ENCODE assay signal across 12 mouse cellular contexts in the genomic region with DNA sequence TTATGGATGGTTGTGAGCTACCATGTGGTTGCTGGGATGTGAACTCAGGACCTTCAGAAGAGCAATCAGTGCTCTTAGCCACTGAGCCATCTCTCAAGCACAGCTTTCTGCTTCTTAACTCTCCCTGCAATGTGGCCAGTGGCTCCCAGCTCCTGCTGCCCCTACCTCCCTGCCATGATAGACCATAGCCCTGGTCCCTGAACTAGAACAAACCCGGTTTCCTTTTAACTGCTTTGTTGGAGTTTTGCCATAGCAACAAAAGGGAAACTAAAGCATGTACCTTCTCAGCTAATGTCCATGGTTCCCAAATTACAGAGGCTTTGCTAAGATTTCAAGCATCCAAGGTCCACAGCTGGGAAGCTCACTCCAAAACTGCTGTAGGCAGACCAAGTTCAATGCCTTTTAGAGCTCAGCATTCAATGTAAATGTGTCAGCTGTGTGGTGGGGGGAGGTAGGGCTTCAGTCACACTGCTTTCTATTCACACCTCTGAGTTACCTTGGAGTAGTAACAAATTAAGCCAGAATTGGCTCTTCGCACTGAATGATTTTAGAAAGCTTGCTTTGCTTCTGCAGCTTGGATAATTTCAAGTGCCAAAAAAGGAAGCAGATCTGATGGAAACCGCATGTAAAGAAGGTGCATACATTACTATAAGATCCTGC. TPM values are rescaled to one million over a fixed set of nuclear protein-coding genes. Genes with fewer than 3 reads are reported as not detected.
DNase-seq lines count a peak whose midpoint lies in the region; ATAC-seq and TF ChIP-seq lines count a peak whose summit lies in the region.
"Had no signal": no experiment of that assay in that cellular context is flagged by ENCODE, and none has a peak within 500 bp of the region (broad histone marks: within the 10 kb centered on the region; RNA-seq: fewer than 3 reads in every experiment).

No protein-coding gene starts in this region.

- ATAC-seq in hindbrain, embryonic 14.5 days (ENCODE audit: low FRiP score), result no peak
- ATAC-seq in limb, embryonic 14.5 days (ENCODE audit: low FRiP score, low read depth), result no peak
- ATAC-seq in forebrain, embryonic 16.5 days, result peak; percentile 84
- no peak for ATAC-seq in kidney, postnatal 0 days (replicated peaks; ENCODE audit: low FRiP score, low read depth)
- ATAC-seq: midbrain, embryonic 13.5 days had no signal

- H3K36me3 ChIP-seq in hindbrain, embryonic 14.5 days (replicated peaks; ENCODE audit: control insufficient read depth, insufficient read depth), result no peaks in the 10 kb centered on the region
- H3K36me3 ChIP-seq in hindbrain, embryonic 10.5 days, result no peaks in the 10 kb centered on the region
- H3K36me3 ChIP-seq in limb, embryonic 14.5 days (ENCODE audit: control insufficient read depth, insufficient read depth, low read length), result no peaks in the 10 kb centered on the region
- H3K36me3 ChIP-seq in limb, embryonic 10.5 days, result no peaks in the 10 kb centered on the region
- H3K36me3 ChIP-seq in forebrain, embryonic 16.5 days (ENCODE audit: control insufficient read depth, insufficient read depth), result no peaks in the 10 kb centered on the region
- H3K36me3 ChIP-seq in kidney, postnatal 0 days (ENCODE audit: insufficient read depth, low read length), result no peaks in the 10 kb centered on the region
- H3K36me3 ChIP-seq: hindbrain, embryonic 13.5 days; liver, embryonic 13.5 days; midbrain, embryonic 13.5 days had no signal

- no peak for TF ChIP-seq POLR2A in limb, embryonic 14.5 days (IDR thresholded peaks at IDR 0.05; ENCODE audit: borderline replicate concordance, extremely low read depth, insufficient read depth, insufficient read length)

- H3K27me3 ChIP-seq in hindbrain, embryonic 14.5 days (ENCODE audit: control insufficient read depth, insufficient read depth, low read length), result no peaks in the 10 kb centered on the region
- H3K27me3 ChIP-seq in hindbrain, embryonic 10.5 days (ENCODE audit: insufficient read depth, poor library complexity, severe bottlenecking), result no peaks in the 10 kb centered on the region
- H3K27me3 ChIP-seq in limb, embryonic 14.5 days (ENCODE audit: control insufficient read depth, insufficient read depth, low read length), result no peaks in the 10 kb centered on the region
- no peaks in the 10 kb centered on the region for H3K27me3 ChIP-seq in limb, embryonic 10.5 days (ENCODE audit: low read depth, poor library complexity, severe bottlenecking)
- no peaks in the 10 kb centered on the region for H3K27me3 ChIP-seq in forebrain, embryonic 16.5 days (replicated peaks; ENCODE audit: control insufficient read depth, insufficient read depth, low read length)
- no peaks in the 10 kb centered on the region for H3K27me3 ChIP-seq in kidney, postnatal 0 days (ENCODE audit: insufficient read depth, low read length)
- H3K27me3 ChIP-seq: hindbrain, embryonic 13.5 days; liver, embryonic 13.5 days; midbrain, embryonic 13.5 days had no signal

- H3K9me3 ChIP-seq in hindbrain, embryonic 14.5 days (ENCODE audit: control insufficient read depth, low read length), result no peaks in the 10 kb centered on the region
- no peaks in the 10 kb centered on the region for H3K9me3 ChIP-seq in hindbrain, embryonic 10.5 days
- H3K9me3 ChIP-seq in limb, embryonic 14.5 days (ENCODE audit: control insufficient read depth, low read length), result no peaks in the 10 kb centered on the region
- no peaks in the 10 kb centered on the region for H3K9me3 ChIP-seq in limb, embryonic 10.5 days (replicated peaks)
- H3K9me3 ChIP-seq in forebrain, embryonic 16.5 days (ENCODE audit: control insufficient read depth, low read length), result no peaks in the 10 kb centered on the region
- H3K9me3 ChIP-seq in kidney, postnatal 0 days (replicated peaks; ENCODE audit: low read length), result no peaks in the 10 kb centered on the region
- H3K9me3 ChIP-seq: hindbrain, embryonic 13.5 days; liver, embryonic 13.5 days; midbrain, embryonic 13.5 days had no signal

- no peak for DNase-seq in hindbrain, embryonic 14.5 days (ENCODE audit: low spot score)
- no peak for DNase-seq in hindbrain, embryonic 10.5 days (ENCODE audit: low spot score)
- DNase-seq in limb, embryonic 14.5 days (ENCODE audit: low spot score), result peak; percentile 13
- DNase-seq in limb, embryonic 10.5 days (ENCODE audit: low spot score), result no peak
- DNase-seq in kidney, postnatal 0 days (ENCODE audit: low spot score), result no peak
- DNase-seq in spleen, adult 12 weeks (ENCODE audit: low spot score), result no peak
- DNase-seq: adrenal gland, postnatal 36 days; cerebellum, adult 9-10 months; liver, embryonic 13.5 days had no signal

- WGBS in hindbrain, embryonic 14.5 days, result 69% methylated on average over 3 of the region's 3 CpGs
- 83% methylated on average over 3 of the region's 3 CpGs for WGBS in hindbrain, embryonic 10.5 days
- WGBS in limb, embryonic 14.5 days, result 59% methylated on average over 3 of the region's 3 CpGs
- 83% methylated on average over 3 of the region's 3 CpGs for WGBS in limb, embryonic 10.5 days
- 31% methylated on average over 3 of the region's 3 CpGs for WGBS in forebrain, embryonic 16.5 days
- WGBS in kidney, postnatal 0 days, result 57% methylated on average over 3 of the region's 3 CpGs

- no peak overlapping the region for H3K4me2 ChIP-seq in hindbrain, embryonic 14.5 days (replicated peaks)
- H3K4me2 ChIP-seq in limb, embryonic 14.5 days (replicated peaks; ENCODE audit: low read depth, low read length, severe bottlenecking), result no peak overlapping the region
- H3K4me2 ChIP-seq in forebrain, embryonic 16.5 days (ENCODE audit: low read length), result no peak overlapping the region
- no peak overlapping the region for H3K4me2 ChIP-seq in kidney, postnatal 0 days (ENCODE audit: low read length)
- H3K4me2 ChIP-seq: hindbrain, embryonic 13.5 days; liver, embryonic 13.5 days; midbrain, embryonic 13.5 days had no signal

- H3K4me3 ChIP-seq in hindbrain, embryonic 14.5 days (replicated peaks; ENCODE audit: low read length), result no peak overlapping the region
- no peak overlapping the region for H3K4me3 ChIP-seq in hindbrain, embryonic 10.5 days
- no peak overlapping the region for H3K4me3 ChIP-seq in limb, embryonic 14.5 days (replicated peaks; ENCODE audit: low read length)
- H3K4me3 ChIP-seq in limb, embryonic 10.5 days, result no peak overlapping the region
- no peak overlapping the region for H3K4me3 ChIP-seq in forebrain, embryonic 16.5 days (replicated peaks; ENCODE audit: low read length)
- no peak overlapping the region for H3K4me3 ChIP-seq in kidney, postnatal 0 days (replicated peaks; ENCODE audit: low read depth, low read length)
- H3K4me3 ChIP-seq: hindbrain, embryonic 13.5 days; liver, embryonic 13.5 days; midbrain, embryonic 13.5 days had no signal

- no peak overlapping the region for H3K9ac ChIP-seq in hindbrain, embryonic 14.5 days
- H3K9ac ChIP-seq in limb, embryonic 14.5 days (ENCODE audit: low read depth, low read length, severe bottlenecking), result no peak overlapping the region
- no peak overlapping the region for H3K9ac ChIP-seq in forebrain, embryonic 16.5 days (replicated peaks; ENCODE audit: low read depth, low read length)
- no peak overlapping the region for H3K9ac ChIP-seq in kidney, postnatal 0 days (ENCODE audit: low read depth, low read length)
- H3K9ac ChIP-seq: hindbrain, embryonic 13.5 days; liver, embryonic 13.5 days; midbrain, embryonic 13.5 days had no signal

- 0 out of 2 replicates have a peak, but pooled peaks cover 5% of the 10 kb centered on the region for H3K4me1 ChIP-seq in hindbrain, embryonic 14.5 days (replicated peaks; ENCODE audit: control insufficient read depth, insufficient read depth, low read length)
- no peaks in the 10 kb centered on the region for H3K4me1 ChIP-seq in hindbrain, embryonic 10.5 days (replicated peaks)
- peaks cover 3% of the 10 kb centered on the region; the same call in 1 of the 2 replicates for H3K4me1 ChIP-seq in limb, embryonic 14.5 days (ENCODE audit: control insufficient read depth, insufficient read depth, low read length)
- H3K4me1 ChIP-seq in limb, embryonic 10.5 days, result no peaks in the 10 kb centered on the region
- peaks cover 15% of the 10 kb centered on the region for H3K4me1 ChIP-seq in forebrain, embryonic 16.5 days (replicated peaks; ENCODE audit: control insufficient read depth, insufficient read depth, low read length)
- H3K4me1 ChIP-seq in kidney, postnatal 0 days (replicated peaks; ENCODE audit: insufficient read depth, low read length), result no peaks in the 10 kb centered on the region
- H3K4me1 ChIP-seq: hindbrain, embryonic 13.5 days; liver, embryonic 13.5 days; midbrain, embryonic 13.5 days had no signal

- no peak for TF ChIP-seq CTCF in kidney, postnatal 0 days (IDR thresholded peaks at IDR 0.05; ENCODE audit: low read depth)

- H3K27ac ChIP-seq in hindbrain, embryonic 14.5 days, result peak overlapping the region; percentile 26
- no peak overlapping the region for H3K27ac ChIP-seq in hindbrain, embryonic 10.5 days
- no peak overlapping the region for H3K27ac ChIP-seq in limb, embryonic 14.5 days (replicated peaks; ENCODE audit: low read depth, low read length)
- H3K27ac ChIP-seq in limb, embryonic 10.5 days, result no peak overlapping the region
- H3K27ac ChIP-seq in forebrain, embryonic 16.5 days (ENCODE audit: low read length), result peak overlapping the region; percentile 54
- peak overlapping the region; percentile 15 for H3K27ac ChIP-seq in kidney, postnatal 0 days
- H3K27ac ChIP-seq: hindbrain, embryonic 13.5 days; liver, embryonic 13.5 days; midbrain, embryonic 13.5 days had no signal

RNA-seq across cellular contexts. Expression of a gene that starts 54.0 kb away (rescaled TPM):
- polyA plus RNA-seq in hindbrain, embryonic 14.5 days (2014; fragmentation: Nextera tagmentation; extraction: Ambion mirVana), result 12.9 and 13.0 TPM in 2 replicates
- polyA plus RNA-seq in hindbrain, embryonic 10.5 days (2016; fragmentation: Nextera tagmentation; extraction: Ambion mirVana), result 6.7 and 7.1 TPM in 2 replicates
- 15.7 TPM in 2 replicates for polyA plus RNA-seq in limb, embryonic 14.5 days (2012; rRNA removed)
- 12.5 and 16.7 TPM in 2 replicates for polyA plus RNA-seq in limb, embryonic 14.5 days (2014; fragmentation: Nextera tagmentation; extraction: Ambion mirVana)
- polyA plus RNA-seq in limb, embryonic 10.5 days (2016; fragmentation: Nextera tagmentation; extraction: Ambion mirVana), result 7.3 and 7.4 TPM in 2 replicates
- polyA plus RNA-seq in forebrain, embryonic 16.5 days (2015; fragmentation: Nextera tagmentation; extraction: Ambion mirVana), result 7.7 and 8.8 TPM in 2 replicates
- polyA plus RNA-seq in kidney, postnatal 0 days (2015; fragmentation: Nextera tagmentation; extraction: Ambion mirVana), result 10.4 and 12.2 TPM in 2 replicates

Comparison
In these comparisons a context has a peak if more than half of its experiments do, and no peak if none do; other contexts are left out.
1. H3K27ac ChIP-seq: peak in hindbrain, embryonic 14.5 days (single experiment), forebrain, embryonic 16.5 days (single experiment) and kidney, postnatal 0 days (single experiment); none in hindbrain, embryonic 10.5 days (single experiment), limb, embryonic 14.5 days (single experiment) and limb, embryonic 10.5 days (single experiment).